Mouse (Mus musculus) embryo, embryonic 11.5 days (tissue): ENCODE results near the gene Mrrf.

Source experiments
- DNase-seq: peaks from one replicate; pipeline ENCODE4 v3.0.0-alpha.2; 2012; ENCODE audit warnings: low read depth, low spot score

Gene Mrrf

DNA sequence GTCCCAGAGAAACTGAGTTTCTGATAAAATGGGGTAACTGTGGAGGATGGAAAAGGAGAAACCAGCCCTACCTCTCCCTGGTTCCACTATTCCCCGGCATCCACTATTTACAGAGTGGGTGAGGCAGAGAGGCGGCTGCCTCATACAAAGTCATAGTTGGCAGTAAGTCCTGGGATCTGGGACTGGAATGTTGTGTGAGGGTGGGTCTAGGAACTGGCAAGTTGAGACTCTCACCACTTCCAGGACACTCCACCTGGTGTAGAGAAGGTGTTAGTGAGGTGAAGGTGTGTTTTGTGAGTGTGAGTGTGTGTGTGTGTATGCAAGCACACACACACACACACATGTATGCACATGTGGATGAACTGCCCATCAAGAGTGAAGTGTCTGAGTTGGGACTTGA is 64.6 kb downstream of the Mrrf start:
- DNase-seq, result no peak

DNA sequence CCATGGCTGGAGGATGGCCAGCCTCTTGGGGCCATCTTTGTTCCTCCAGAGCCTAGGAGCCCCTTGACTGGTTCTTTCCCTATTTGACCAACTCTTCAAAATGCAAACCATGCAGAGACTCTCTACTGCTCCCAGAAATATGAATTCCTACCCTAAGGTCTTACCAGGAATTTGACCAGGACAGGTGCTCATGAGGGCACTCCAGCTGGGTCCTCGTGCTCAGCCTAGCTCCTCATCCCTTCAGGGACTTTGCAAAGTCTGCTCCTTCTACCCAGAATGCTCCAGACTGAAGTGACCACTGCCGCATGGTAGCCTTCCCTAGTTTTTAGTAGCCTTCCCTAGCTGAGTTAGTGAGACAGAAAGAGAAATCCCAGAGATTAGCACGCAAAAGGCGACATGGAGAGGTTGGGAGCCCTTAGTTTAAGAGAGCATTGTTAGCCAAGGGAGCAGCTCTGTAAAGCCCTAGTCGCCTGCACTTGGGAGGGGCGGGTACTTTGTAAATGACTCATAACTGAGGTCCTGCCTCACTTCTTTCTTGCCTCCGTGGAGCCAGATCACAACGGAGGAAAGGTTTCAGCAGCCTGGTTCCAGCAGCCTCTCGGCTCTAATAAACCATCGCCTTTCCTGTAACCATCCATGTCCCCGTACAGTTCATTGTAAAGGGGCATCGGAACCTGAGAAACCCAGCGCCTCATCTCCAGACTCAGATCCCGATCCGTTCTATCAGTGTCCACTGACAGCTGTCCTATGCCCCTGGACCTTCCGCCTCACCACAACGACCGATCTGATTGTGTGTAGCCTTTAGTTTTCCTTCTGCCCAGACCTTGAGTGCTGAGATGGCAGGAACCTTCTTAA is 65.8 kb downstream of the Mrrf start:
- no peak for DNase-seq

DNA sequence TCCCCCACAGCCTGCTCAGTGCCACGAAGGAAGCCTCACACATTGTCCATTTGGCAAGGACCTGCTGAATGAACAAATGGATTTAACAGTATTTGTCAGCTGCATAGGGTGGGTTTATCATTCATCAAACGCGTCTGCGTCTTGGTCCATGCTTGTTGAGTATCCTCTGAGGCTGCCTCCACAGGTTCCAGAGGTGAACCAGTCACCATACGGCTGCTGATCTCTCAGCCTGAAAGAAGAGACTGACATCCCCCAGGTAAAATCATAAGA is 66.4 kb downstream of the Mrrf start:
- DNase-seq, result no peak

DNA sequence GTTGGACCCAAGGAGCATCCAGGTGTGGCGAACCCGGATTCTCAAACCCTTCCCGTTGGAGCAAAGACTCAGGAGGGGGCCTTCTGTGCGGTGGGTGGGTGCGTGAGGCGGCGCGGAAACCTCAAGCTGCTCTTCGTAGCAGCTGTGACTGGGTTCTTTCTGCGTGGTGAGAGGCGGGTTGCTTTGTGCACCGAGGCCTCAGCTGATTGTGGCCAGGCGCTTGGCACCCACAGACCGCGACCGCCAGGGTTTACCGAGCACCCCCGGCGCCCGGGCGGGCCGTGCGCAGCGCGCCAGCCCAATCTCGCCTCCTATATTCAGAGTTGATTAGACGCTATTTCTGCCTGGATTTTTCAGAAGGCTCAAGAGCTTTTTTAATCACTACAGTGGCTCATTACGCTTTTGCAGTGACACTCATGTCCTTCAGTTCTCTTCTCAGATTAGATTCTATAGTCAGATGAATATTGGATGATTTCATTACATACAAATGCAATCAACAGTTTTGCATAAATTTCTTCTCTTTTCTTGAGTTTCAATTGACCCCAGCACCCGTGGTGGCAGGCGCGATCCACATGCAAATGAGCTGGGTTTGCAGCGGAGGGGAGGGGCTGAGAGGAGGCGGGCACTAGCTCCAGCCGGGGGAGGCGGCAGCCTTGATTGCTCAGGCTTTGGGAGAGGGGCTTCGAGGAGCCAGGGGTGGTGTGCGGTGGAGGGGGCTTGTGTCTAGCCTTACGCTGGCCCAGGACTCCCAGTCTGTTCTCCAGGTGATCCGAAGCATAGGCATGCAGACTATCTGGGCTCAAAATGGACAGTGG is 67.0 kb downstream of the Mrrf start:
- no peak for DNase-seq

DNA sequence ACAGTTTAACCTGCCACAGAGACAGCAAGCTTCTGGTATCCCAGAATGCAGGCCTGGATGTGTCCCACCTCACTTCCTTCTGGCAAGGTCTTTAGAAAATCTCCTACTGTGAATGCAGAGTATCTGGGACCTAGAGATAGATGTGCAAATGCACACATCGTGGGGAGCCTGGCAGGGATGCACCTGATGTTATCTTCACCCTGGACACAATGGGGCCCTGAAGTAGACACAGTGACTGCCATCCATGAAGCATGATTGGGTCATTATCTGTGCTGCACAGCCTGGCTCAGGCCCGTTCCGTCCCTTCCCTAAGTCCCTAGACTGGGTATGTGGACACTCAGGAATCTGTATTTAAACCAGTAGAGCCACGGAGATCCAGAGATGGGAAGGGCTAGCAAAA is 68.4 kb downstream of the Mrrf start:
- DNase-seq, result no peak

DNA sequence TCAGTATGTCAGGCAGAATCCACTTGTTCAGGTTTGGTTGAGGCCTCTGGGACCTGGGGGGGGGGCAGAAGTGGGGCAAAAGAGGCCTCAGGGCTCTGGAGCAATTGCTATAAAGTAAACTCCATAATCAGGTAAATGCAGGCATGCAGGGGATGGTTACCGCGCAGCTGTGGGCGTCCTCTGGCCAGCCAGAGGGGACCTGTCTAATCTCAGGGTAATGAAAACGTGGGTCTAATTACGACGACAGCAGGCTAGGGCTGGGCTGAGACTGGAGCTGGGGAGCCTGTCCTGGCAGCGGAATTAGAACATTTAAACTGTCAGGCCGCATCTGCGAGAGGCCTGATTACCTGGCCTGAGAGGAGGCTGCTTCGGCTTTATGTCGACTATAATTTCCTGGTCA is 70.9 kb downstream of the Mrrf start:
- no peak for DNase-seq

DNA sequence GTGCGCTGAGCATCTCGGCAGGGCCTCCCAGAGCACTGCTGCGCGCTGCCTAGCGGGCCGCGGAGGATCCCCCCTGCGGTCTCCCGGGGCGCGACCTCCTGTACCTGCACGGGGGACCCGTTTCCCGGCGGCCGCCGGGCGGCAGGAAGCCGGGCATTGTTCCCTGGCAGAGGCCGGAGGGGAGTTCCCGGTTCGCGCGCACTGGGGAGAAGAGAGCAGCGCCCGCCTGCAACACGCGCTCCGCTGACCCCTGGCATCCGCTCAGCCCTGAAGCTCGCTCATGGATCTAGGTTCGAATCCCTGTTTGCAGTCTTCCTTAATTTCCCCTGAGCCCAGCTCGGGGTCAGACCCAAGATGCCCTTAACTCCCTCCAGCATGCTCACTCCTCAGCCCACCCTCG is 74.6 kb downstream of the Mrrf start:
- DNase-seq, result no peak

DNA sequence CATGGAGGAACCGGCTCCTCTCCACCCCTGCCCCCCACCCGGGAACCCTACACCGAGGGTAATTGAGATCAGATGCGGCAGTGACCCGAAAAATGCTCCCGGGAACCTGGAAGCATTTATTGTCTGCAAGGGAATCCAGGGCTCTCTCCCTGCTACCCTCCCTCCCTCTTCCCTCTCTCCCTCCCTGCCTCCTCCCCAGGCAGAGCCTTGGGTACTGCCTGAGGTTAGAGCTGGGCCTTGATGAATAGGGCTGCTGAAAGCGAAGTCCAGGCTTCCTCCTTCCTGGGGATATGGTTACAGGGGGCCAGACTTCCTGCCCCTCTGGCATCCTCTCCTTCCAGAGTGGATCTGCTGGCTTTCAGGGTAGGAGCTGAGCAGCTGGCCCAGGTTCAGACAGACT is 75.6 kb downstream of the Mrrf start:
- peak; percentile 48 for DNase-seq

DNA sequence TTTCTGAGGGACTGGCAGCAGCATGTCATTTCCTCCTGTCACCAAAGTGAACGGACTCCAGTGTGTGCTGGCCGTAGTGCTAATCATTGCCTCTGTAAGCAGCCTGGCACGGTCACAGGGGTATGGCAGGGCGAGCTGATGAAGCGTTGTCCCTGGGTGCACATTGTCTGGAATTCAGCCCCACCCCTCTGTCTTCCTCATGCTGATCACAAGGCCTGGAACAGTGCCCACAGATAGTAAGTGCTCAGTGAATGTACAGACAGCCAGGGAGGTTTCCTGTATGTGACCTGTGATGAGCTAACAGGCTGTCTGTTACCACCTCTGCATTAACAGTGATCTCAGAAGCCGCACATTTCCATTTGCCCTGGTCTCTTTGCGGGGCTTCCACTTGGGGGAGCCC is 76.9 kb downstream of the Mrrf start:
- no peak for DNase-seq

DNA sequence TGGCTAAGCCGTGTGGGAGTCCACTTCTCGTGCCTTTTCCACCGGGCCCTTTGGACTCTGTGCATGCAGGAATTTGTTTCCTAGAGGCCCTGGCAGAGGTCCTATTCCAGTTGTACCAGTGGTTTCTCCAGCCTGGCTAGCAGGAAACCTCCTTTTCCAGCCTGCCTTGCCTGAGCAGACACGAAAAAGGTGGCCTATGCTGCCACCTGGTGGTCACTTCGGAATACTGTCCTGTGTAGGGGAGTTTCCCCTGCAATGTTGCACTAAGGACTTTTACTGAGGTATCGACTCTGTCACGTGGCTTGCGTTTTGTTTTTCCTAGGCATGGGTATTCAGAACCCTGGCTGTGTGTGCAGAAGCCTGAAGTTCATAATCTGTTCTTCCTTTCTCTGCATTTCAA is 77.8 kb downstream of the Mrrf start:
- DNase-seq, result peak; percentile 87

DNA sequence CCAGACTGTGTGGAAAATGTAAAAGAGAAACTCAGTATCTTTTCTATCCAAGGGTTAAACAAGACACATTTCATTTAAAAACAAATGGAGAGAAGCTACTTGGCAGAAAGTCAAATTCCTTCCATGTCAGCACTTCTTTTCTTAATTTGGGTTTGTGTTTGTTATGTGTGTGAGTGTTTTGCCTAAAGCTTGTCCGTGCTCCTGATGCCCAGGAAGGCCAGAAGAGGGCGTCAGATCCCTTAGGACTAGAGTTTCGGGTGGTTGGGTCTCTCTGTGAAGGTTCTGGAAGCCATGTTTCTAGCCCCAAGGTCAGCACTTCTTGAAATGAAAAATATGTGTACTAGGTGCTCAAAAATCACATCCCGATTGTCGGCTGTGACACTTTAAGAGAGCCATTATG is 78.2 kb downstream of the Mrrf start:
- no peak for DNase-seq

DNA sequence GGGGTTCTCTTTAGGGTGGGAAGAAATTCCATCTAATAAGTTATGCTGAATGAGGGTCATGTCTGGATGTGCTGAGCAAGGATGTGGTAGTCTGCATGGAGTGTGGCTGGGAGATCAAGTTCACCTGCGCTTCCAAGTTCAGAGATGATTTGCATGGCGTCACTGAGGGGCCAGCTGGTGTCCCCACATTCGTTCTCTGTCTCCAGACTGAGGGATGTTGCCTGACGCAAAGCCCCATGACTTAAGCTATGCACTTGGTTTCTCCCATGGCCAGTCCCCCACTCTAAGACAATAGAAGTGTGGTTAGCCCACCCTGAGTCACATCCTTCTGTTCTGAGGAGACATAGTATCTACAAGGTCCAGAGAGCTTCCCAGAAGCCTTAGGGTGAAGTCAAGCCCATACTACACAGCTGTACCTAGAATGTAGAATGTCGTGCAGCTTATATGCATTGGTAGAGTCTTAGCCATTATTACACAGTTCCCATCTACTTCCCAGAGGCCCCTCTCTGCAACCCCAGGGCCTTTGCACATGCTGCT is 79.1 kb downstream of the Mrrf start:
- no peak for DNase-seq

DNA sequence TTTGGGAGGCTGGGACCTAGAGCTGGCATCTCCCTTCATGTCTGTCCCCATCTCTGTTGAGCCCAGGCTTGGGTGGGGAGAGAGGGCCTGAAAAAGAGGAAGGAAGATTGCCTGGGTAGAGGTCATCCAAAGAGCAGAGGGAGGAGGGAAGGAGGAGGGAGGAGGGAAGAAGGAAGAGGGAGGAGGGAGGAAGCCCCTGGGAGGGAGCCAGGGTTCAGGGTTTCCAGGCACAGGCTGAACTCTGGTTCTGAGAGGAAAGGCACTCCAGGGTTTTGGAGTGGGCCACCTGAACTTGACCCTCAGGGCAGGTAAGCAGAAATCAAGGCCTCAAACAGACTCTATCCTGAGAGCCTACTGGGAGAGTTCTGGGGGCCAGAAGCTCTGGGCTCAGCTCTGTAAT is 80.4 kb downstream of the Mrrf start:
- no peak for DNase-seq

DNA sequence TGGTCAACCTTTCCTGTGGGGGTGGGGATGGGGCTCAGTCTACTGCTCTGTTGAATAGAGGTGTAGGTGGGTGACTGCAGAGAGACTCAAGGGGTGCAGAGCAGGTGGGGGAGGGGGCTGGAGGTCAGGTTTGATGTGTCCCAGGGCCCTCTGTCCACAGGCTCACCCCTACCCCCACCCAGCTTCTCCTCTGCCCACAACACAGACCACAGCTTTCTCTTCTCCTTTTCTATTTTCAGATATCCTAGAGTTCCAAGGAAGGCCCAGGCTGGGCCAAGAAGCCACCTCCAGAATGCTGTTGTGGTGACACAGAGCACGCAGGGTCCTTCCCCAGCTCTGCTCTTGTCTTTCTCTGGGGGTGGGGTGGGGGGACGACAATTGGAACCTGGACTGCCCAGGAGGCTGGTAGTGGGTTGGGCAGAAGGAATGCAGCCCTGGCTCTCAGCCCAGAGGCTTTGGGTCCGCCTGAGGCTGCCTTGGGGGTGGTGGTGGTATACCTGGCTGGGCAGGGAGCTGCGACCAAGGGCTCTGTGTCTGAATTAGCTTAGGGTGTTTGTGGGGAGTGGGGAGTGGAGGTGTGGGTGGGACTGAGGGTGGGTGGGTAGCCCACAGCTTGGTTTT is 80.9 kb downstream of the Mrrf start:
- no peak for DNase-seq

DNA sequence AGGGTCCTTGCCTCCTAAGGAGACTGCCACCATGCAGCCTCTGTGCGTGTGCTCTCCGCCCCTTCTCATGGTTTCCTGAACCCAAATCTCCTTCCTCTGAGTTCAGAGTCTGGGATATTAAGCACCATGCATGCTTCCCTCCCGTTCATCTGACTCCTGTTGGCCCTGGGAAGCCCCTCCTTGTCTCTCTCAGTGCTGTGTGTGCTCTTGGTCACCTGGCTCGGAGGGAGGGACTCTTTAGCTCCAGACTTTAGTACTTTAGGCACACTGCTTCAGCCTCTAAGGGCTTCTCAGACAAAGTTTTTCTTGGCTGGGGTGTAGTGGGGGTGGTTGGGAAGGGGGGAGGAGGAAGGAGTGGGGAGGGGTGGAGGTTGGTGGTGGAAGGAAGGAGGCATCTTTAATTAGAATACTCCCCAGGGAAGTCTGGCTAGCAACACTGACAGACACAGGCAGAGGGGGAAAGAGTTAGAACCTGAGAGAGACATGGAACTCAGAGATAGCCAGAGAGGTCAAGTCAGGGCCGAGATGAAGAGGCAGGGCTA is 81.6 kb downstream of the Mrrf start:
- DNase-seq, result no peak

DNA sequence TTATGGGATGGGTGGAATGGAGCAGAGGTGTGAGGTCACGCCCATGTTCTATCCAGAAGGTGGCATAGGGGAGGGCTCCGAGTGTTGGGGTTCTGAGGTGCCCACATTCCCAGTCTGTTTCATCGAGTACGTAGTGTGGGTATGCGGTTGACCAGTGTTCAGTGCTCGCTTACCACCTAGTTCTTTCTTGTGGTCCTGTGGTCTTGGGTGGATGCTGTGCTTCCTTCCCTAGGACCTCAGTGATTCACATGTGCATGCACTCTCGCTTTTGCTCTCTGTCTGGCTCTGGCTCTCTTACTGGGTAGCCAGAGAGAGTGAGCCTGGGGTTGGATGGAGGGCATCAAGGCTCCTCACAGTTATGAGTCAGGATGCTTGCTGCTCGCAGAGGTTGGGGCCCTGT is 83.9 kb downstream of the Mrrf start:
- no peak for DNase-seq

DNA sequence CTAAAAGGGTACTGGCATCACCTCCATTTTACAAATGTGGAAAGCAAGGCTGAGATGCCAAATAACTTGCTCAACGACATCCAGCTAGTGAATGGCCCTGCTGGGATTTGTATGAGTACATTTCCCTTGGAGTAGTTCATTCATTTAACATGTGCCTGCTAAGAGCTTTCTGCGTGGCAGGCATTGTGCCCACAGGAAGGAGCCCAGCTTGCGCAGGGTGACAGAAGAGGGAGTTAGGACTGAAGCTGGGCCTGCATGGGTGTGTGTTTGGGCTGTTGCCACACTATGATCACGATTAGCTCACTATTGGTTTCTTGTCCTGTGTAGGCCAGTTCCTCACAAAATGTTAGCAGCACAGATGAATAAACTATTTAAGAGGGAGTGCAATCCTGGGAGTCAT is 84.7 kb downstream of the Mrrf start:
- no peak for DNase-seq

DNA sequence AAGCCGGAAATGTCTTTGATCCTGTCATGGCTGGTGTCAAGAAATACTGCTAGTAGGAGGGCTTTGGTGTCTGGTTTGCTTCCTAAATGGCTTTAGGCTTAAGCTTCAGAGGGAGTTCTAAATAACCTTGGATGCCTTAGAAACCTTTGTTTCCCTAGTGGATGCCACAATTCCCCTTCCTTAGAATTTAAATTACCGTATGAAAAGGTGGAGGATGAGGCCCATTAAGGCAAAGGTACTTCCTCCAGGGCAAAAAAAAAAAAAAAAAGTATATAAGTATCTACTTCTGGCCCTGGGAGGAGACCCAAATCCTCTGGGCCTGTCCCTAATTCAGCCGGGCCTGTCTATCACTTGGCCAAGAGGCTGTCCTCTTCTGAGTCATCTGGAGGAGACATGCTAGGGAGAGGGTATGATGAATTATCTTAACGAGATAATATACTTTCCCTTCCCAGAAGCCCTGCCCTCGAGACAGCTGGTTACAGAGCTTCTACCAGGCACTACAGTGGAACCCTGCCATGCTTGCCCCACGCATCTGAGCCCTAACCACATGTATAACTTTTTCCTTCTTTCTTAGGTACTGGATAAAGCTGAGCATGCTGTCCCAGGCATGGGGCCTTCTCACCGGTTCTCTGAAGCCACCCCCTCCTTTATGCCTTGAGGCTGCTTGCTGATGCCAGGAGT is 86.1 kb downstream of the Mrrf start:
- DNase-seq, result no peak

DNA sequence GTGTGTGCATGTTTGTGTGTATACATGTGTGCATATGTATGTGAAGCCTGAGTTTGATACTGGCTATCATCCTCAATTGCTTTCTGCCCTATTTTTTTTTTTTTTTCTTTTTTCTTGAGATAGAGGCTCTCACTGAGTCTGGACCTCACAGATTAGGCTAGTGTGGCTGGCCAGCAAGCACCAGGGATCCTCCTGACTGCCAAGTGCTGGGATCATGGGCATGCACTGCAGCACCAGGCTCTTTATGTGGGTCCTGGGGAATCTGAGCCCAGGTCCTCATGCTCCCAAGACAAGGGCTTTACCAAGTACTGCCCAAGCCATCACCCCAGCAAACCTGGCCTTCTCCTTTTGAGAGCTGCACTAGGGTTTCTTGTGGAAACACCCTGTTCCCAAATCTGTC is 87.2 kb downstream of the Mrrf start:
- no peak for DNase-seq

DNA sequence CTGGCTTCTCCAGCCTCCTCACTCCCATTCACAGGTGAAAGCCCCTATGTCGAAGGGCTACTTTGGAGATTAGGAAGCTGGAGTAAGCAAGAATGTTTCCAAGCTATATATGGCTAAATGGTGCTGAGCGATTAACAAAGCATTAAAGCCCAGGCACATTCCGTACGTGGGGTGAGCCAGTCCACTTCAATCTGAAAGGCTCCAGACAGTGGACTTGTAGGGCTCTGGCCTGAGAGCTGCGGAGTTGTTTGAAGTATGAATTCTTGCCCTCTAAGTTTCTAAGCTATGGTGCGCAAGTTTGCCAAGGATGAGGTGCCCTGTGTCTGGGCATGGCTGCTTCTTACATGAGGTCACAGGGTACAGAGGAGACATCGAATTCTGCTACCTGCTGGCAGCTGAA is 88.0 kb downstream of the Mrrf start:
- no peak for DNase-seq

DNA sequence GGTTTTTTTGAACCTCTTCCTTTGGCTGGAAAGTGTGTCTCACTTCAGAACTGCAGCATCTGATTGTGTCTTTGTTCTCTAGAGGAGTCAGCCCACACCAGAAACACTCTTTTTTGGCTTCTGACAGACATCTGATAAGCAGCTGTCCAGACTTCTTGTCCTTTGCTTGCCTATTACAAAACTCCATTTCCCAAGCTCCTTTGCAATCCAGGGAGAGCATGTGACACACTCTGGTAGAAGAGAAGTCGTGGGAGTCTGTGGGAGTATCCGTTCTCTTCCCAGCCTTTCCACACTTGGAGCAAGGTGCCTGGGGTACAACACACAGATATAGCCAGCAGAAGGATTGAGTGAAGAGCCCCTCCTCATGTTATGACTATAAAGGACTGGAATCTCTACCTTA is 88.4 kb downstream of the Mrrf start:
- no peak for DNase-seq

DNA sequence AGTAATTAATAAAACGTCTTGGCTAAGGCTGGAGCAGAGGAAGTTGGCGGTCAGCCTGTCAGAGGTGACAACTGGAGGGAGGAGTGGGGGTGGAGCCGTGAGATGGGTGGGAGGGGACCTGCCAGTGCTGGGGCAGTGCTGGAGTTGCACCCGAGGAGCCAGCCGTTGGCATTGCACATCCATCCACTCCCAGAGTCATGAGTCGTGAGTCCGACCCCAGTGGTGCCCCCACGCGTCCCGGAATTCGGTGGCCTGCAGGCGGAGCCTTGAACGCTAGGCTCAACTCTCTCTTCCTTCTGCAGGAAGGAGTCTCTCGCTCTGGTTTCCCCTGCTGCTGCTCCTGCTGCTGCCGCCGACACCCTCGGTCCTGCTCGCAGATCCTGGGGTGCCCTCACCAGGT is 94.2 kb downstream of the Mrrf start, which contains the start of gene Ptgs1:
Gene Ptgs1, plus strand, starts transcription at position 61 of the 400 bp plus-strand sequence.
- DNase-seq, result no peak
